Mouse (Mus musculus) CD4-positive helper T cell, adult 2 months (primary cell): Measurements from ENCODE around the gene Smarca2.
"Not testable (repeated sequence)": the region's sequence is repeated elsewhere in the genome, so short reads cannot be mapped to it uniquely, and the experiment has no call there.

Source experiments
- DNase-seq: peaks from one replicate; pipeline ENCODE4 v3.0.0-alpha.2; 2012; ENCODE audit warnings: low read depth, missing footprints, low spot score

Smarca2 gene

DNA sequence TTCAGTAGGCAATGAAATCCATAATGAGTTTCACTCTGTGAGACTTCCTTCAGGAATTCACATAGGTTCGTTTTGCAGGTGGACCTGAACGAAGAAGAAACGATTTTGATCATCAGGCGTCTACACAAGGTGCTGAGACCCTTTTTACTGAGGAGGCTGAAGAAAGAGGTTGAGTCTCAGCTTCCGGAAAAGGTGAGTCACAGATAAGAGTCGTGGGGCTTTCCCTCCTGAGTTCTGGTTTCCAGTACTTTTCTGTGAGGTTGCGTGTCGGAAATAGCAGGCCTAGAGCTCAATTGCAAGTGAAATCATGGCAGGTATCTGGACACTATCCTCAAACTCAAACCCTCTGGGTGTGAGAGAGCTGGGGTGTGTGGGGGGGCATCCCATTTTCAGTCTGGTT is 78.9 kb downstream of the Smarca2 start:
- DNase-seq: peak; percentile 78

DNA sequence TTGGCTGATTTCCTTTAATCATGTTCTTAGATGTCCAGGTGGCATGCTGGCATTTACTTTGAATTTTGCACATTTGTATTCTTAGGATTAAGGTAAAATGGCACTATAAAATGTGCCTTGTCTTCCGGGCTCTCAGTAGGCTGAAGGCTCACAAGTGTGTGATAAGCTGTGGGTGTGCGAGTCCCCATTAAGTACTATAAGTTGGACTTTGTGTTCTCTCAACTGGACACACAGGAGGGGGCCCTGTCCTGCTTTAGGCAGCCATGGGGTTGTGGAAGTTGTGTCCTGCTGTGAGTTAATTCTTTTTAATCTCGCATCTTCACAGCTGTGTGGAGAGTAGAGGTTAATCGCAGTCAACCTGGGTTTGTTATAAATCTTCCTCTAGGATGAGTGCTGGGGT is 85.7 kb downstream of the Smarca2 start:
- DNase-seq: no peak

DNA sequence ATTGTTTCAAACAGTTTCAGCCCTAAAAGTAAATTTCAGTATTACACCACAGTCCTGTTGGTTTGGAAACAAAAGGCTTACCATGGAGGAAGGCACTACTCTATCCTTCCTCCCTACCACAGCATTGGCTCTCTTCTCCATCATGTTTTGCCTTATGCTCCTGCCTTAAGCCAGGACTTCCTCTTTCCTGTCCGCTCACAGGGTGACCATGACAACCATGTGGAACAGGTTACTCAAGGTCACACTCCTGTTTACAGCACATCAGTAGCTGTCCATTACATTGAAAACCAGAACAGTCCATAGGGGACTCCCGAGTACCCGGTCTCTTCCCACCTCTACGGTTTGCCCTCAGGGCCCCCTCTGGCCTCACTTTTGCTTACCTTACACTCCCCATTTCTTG is 92.3 kb downstream of the Smarca2 start:
- no peak for DNase-seq

DNA sequence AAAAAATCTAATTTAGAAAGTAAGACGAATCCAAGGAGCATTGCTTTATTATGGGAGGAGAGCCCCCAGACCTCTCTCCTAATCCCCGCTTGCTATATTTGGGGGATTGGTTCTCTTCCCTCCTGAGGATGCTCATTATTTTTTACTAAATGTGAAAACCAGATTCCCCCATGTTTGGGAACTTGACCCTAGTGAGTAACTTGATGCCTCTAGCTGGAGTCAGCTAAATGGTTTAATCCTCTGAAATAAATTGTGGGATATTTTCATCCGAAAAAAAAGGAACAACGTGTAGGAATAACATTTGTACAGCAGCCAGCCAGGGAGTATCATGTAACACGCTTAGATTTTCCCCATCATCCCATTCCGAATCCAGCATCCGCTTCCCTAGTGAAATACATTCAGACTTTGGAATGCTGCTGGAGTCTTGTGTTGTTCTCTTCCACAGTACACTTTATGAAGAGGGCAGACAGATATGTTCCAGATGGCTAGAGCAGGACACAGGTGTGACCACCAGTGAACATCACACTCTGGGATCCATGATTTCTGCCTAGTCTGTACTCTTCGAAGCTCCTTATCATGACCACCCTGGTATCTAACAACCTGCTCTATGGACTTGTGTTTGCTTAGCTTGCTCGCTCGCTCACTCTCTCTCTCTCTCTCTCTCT is 99.8 kb downstream of the Smarca2 start:
- DNase-seq: no peak

DNA sequence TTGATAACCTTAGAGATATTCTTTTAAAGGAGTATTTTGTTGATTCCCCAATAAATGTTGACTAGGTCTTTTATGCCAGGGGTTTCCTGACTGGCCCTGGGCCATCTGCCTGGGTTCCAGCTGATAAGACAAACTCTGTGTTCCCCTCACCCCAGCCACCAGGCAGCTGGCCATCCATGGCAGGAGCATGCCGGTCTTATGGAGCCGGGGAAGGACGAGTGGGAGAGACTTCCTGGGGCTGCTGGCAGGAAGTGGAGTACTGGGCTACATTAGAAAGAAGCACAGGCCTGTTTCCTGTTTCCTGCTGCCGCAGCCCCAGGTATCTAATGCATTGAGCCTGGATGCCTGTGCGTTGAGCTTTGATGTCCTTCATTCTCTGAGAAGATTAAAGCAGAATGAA is 102.1 kb downstream of the Smarca2 start:
- peak; percentile 39 for DNase-seq

DNA sequence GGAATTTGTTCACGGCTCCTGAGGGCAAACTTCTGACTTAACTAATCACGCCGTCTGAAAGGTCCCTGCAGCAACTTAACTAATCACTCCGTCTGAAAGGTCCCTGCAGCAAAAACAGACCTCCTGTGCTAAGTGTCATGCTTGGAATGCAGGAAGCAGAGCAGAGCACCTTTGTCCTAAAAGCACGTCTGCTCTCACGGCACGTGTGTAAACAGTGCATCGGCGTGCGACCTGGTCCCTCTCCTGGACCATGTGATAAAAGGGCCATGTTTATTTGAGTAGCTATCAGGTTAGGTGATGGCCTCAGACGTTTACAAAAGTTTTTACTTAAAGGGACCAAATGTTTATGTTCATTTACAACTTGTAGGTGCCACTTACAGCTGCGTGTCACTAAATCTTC is 104.2 kb downstream of the Smarca2 start:
- no peak for DNase-seq

DNA sequence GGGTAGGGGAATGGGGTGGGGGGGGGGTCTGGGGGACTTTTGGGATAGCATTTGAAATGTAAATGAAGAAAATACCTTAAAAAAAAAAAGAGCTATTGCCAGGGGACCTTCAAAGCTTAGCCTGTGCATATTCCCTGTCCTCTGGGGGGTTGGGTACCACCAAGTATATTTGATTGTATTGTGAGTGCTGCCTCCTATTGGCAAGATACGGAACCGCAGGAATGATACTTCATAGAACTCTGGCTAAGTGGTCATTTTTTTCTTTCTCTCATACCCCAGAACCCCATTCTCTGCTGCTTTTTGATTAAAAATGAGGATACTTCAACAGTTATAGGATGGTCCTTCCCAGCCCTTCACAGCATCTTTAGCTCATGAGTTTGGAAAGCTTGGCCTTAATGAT is 106.4 kb downstream of the Smarca2 start:
- DNase-seq: peak; percentile 37

DNA sequence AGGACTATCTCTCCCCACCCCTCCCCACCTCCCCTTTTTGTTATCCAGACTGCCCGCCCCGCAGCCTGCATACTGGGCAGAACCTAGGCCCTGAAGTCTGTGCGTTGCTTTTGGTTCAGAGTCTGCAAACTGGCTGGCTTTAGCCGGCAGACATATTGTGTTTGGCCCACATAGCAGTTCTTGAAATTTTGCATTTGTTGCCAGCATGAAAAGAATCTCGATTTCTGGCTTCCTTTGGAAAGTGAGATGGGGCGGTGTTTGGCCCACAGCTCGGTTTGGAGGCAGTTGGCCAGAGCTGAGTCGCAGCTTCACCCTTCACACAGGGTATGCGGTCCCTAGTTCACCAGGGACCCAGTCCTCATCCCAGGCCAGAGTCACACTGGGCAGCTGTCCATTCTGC is 111.4 kb downstream of the Smarca2 start:
- DNase-seq: no peak

DNA sequence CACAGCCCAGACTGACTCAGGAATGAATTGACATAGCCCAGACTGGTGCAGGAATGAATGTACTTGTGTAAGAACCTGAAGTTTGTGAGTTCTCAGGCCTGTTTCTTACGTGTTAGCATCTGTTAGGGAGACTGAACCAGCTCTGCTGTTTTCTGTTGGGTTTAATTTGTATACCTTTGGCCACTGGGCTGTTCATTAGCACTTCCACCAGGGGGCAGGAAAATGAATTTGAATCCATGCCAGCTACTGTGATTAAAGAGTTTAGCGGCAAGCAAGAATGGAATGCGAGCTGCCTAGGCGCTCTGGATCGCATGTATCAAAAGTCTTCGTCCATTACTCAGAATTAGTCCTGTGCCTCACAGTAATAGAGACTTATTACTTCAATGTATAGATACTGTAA is 113.4 kb downstream of the Smarca2 start:
- peak; percentile 39 for DNase-seq

DNA sequence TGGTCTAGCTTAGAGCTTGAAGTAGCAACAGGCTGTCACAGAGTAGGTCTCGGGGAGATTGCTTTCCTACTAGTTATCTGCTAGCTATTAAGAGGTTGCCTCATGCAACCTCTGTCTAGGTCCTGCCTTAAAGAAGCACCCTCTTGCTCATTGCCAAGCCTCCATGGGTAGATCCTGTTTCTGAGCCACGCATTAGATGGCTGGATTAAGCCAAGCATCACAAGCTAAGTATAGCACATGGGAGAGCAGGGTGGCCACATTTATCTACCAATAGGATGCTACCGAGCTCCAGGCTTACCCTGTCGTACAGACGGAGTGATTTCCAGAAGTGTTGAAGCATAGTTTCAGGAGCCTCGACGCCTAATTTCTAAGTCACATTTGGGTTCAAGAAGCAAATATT is 114.3 kb downstream of the Smarca2 start:
- no peak for DNase-seq

DNA sequence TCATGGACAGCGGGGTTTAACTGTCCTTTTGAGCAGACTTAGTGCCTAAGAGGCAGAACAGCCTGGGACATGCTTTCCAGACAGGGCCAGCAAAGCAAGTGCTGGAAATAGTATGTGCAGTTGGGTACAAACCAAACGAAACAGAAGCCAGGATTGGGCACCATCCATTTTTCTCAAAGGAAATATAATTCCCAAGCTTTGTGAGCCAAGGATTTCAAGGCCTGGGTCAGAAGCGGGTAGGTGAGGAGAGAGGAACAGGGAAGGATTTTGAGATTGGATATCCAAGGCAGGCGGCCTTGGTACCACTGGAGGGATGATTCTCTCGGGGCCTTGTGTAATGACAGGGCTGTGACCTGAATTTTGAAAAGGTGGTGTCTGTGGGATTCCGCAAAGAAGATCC is 116.9 kb downstream of the Smarca2 start:
- no peak for DNase-seq

DNA sequence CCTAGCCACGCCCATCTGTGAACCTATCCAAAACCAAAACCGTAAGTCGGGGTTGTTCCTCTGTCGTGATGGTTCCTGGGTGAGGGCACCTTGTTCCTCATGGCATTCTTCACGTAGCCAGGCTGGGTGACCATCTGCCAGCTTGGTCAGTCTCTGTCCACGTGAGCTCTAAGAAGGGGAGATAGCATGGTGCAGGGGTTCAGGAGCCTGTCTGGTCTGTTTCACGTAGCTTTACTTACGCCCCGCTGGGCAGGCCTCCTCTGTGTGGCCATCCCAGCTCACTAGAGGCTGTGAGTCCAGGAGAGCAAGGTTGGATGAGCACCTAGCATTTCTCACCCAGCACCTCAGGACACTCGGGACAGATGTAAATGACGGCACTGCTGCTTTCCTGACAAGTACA is 119.0 kb downstream of the Smarca2 start:
- no peak for DNase-seq

DNA sequence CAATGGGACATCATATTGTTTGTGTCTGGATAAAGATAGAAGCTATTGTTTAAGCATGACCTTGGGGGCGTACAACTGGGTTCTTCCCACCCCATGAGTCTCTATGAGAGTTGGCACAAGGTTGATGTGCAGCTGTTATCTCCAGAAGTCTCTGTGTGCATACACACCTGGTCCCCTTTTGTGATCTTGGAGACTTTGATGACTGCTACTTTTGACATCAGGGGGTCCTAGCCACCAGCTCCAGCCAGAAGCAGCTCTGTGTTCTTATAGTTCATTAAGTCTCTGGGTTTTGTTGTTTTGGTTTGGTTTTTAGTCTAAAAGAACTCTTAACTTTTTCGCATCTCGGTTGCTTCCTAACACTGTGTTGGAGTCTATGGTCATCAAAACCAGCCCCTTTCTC is 119.8 kb downstream of the Smarca2 start:
- DNase-seq: no peak

DNA sequence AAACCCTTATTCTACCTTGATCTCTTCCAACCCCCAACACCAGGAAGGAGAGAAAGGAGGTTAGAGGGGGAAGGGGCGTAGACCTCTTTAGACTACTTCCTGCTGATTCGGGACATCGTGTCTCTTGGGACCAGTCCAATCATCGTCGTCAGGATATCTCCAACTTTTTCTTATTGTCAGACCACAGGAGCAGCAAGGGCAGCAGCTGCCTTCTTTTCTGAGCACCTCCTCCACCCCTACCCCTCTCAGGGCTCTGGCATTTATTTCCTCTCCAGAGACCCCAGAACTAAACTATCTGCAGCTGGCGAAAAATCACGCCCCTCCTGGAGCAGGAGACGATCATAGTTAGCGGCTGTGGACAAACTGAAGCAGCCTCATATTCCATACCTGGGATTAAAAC is 122.9 kb downstream of the Smarca2 start:
- DNase-seq: no peak

DNA sequence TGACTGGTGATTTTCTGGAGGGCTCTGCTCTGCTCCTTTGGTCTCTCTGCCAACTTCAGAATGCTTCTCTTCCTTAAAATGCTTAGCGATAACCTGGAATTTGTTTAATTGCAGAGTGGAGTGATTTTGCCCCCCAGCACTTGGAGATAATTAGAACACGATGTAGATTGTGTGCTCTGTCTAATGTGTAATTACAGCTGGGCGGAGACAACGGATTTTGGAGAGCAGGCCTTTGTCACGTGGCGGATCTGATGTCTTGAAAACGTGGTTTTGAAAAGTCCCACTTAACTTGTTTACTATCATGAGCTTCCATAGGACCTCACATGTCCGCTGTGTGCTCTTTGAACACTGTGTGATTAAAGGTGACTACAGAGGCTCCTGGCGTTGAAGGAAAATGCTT is 125.6 kb downstream of the Smarca2 start:
- DNase-seq: no peak

DNA sequence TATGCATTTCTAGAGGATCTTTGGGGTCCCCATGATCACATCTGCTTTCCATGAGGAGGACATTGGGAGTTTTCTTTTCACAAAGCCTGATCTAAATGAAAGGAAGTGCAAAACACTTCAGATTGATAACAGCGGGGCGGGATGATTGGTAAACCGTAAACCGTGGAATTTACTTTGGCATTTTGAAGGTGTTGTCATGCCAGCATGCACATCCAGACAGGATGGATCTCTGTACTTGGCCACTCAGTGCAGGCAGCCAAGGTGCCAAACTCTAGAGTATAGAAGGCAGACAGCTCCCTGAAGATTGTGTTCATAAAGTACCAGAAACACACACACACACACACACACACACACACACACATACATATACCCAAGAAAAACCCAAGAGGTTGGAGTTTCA is 126.3 kb downstream of the Smarca2 start:
- DNase-seq: no peak

DNA sequence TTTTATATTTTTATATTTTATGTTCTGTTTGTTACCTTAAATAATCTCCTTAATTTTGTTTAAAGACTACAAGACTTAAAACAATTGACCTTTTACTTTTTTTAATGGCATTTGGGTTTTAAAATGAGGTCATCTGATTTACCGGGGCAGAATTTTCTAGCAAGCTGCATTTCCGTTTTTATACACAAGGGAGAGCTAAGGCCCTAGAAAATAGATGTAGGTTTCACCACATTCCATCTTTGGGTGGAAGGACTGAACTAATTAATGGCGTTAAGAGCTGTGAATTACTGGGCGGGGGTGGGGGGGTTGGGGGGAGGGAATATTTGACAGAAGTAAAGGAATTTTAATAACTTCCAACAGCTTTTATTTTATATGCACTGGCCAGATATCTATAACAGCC is 127.0 kb downstream of the Smarca2 start:
- DNase-seq: peak; percentile 26

DNA sequence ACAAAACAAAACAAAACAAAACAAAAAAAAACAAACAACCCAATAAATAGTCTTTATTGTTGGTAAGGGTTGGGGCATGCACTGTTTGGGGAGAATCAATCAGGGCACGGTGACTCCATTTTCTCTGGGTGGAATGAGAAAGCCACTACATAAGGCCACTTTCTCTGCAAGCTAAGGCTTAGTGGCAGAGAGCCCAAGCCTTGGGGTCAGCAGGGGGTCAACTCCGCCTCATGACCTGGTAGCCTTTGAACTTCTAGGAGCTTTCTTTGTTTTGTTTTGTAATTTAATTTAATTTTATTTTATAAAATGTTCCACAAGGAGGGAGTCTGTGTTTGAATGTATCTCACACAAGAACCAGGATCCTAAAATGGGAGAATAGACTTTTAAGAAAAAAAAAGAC is 128.2 kb downstream of the Smarca2 start:
- DNase-seq: no peak

DNA sequence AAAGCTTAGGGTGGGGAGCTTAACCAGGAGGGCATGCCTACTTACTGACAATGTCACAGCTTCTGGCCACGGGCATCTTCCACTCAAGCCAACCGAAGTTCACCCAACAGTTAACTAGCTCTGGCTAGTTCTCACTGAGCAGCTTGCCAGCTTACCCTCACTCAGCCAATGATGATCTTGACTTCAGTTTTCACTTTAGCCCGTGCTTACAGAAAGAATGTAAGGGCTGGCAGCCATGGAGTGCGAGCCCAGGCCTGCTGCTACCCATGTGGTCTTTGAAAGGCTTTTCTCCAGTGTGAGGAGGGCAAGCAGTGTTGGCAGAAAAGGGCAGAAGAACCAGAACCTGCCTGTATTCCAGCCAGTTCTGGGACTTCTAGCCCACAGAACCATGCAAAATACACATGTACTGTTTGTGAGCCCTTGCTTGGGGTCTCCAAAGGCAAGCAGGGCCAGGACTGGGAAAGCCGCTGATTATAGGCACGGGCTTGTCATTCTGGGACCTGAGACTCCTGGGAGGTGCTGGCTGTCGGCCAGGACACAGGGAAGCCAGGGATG is 128.8 kb downstream of the Smarca2 start:
- no peak for DNase-seq

DNA sequence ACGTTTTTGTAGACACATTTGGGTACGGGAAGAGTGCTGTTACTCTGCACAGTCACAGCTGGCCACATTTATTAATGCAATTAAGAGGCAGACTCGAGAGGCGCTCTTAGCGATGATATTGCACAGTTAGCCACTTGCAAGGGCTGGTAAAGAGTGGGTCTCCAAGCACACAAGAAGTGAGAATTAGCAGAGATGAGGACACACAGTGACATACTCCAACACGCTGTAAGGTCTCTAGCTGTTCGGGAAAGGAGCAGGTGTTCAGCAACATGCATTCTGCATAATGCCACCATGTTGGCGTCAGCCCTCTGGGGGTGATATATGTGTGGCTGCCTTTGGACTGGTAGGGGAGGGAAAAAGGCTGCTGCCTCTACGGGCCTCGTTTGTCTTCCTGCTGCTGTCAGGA is 129.9 kb downstream of the Smarca2 start:
- DNase-seq: no peak

DNA sequence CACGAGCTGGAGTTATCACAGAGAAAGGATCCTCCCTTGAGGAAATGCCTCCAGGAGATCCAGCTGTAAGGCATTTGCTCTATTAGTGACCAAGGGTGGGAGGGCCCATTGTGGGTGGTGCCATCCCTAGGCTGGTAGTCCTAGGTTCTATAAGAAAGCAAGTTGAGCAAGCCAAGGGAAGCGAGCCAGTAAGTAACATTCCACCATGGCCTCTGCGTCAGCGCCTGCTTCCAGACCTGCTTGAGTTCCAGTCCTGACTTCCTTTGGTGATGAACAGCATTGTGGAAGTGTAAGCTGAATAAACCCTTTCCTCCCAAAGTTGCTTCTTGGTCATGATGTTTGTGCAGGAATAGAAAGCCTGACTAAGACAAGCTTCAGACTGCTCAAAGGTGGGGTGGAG is 140.2 kb downstream of the Smarca2 start:
- DNase-seq: not testable (repeated sequence)

DNA sequence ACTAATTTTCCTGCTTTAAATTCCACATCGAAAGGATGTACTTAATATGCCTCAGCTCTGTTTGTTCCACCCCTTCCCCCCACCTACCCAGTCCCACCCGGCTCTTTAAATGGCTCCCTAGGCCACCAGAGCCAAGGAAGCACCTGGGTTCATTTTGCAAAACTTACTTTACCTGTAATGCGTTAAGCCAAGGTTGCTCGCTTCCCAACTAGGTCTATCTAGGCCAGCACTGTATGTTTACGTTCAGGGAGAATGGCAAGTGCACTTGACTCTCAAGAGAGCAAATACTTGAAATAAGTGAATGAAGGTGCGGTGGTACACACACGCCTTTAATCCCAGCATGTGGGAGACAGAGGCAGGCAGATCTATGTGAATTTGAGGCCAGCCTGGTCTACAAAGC is 140.7 kb downstream of the Smarca2 start:
- DNase-seq: no peak

DNA sequence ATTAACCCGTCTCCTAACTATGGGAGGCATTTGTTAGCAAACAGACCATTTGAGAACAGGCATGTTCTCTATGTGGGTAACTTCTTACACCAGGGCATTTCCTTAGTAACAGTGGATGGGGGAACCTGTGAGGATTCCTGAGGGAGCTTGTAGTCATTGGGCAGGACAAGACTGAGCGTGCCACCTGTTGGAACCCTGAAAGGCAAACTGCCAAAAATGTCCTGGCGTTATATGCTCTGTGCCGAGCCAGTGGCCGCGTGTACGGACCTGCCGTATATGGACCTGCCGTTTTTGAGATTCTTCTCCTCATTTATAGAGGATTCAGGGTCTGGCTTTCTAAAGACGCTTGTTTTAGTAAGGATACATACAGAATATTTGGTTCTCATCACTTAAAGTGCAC is 141.4 kb downstream of the Smarca2 start:
- no peak for DNase-seq
